Mouse (Mus musculus) spleen, embryonic (tissue): ENCODE results near the gene Mme.

Experiments
- CTCF ChIA-PET: fragments of 350-600 bp; sonication (Branson Sonifier 250); formaldehyde crosslinking; loops from one replicate; lab custom pipeline; 2022; lab: Charles Lee

Gene Mme

GRCm38 (mm10) chr3:63350704-63351103 is 109.4 kb downstream of the Mme start:
- CTCF ChIA-PET, result no interaction called here

GRCm38 (mm10) chr3:63351680-63352260 is 110.4 kb downstream of the Mme start:
- CTCF ChIA-PET, result no interaction called here

DNA sequence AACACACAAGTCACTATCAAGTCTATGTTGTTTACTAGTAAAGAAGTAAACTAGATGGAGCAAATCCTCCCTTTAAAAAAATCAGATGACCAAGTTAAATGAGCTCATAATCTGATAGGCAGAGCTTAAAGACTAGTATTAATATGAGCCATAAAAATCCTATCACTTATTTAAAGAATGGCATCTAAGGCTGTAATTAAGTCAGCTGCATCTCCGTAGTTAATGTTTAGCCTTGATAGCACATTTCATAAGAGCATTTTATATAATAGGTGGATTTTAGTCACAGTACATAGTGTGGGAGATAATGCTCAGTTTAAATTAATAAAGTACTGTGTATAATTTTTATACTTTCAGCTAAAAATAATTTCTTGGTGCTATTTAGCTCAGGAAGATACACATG is 118.2 kb downstream of the Mme start:
- CTCF ChIA-PET, result no interaction called here

DNA sequence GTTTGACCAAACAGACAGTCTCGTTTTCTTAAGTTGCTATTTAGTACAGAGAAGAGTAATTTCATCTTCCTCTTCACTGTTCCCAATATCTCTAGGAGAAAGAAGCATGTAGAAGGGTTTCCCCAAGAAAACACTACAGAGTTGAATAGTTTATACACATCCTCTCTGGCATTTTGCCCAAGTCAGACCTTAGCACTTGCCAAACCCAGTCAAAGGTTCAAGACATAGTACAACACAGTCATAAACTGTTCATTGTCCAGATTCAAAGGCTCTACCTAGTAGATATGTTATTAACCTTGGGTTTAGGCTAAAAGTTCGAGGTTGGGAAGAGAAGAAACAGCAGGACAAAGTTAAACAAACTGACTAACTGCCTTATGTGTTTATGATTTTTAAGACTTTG is 143.7 kb downstream of the Mme start:
- CTCF ChIA-PET, result no interaction called here

- CTCF ChIA-PET, result no interaction called here
Observed at GRCm38 (mm10) chr3:63390774-63391173, 149.4 kb downstream of the Mme start.

- CTCF ChIA-PET, result no interaction called here
Observed at GRCm38 (mm10) chr3:63391348-63391747, 150.0 kb downstream of the Mme start.

GRCm38 (mm10) chr3:63394424-63394941 is 153.1 kb downstream of the Mme start:
- CTCF ChIA-PET, result no interaction called here

DNA sequence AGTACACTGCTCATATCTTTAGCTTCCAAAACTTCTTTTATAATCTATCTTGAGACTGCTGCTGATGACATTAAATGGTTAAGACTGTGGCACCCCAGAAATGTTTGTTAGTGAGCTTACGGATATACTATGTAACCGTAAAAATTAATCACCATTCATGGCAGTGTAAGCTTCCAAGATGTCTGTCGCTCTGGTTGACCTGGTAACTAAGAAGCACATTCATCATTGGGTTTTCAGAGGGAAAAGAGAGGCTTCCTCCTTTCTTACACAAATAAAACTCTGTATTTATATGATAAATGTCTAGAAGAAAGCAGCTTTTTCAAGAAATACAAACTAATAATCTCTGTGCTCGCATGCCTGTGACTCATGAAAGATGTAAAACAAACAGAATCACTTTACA is 156.8 kb downstream of the Mme start:
- CTCF ChIA-PET, result no interaction called here

- CTCF ChIA-PET, result no interaction called here
Observed at GRCm38 (mm10) chr3:63406438-63406837, 165.1 kb downstream of the Mme start.

- CTCF ChIA-PET, result no interaction called here
Observed at GRCm38 (mm10) chr3:63411006-63411405, 169.7 kb downstream of the Mme start.

GRCm38 (mm10) chr3:63412220-63412937 is 171.0 kb downstream of the Mme start:
- CTCF ChIA-PET, result no interaction called here

- CTCF ChIA-PET, result no interaction called here
Observed at GRCm38 (mm10) chr3:63413046-63413911, 171.9 kb downstream of the Mme start.

- CTCF ChIA-PET, result no interaction called here
Observed at GRCm38 (mm10) chr3:63417284-63417683, 175.9 kb downstream of the Mme start.

DNA sequence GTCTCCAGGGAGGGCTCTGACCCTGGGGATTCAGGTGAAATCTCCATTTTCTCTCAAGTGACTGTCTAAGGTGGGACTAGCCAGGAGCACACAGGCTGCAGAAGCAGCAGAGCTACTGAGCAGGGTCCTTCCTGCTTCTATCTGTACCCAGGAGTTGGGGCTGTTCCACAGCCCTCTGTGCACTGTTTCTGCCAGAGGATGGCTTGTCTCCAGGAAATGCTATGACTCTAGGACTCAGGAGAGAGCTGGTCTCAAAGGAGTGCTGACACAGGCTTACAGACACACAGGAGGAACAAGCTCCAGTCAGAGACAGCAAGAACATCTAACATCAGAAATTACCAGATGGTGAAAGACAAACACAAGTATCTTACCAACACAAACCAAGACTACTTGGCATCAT is 176.4 kb downstream of the Mme start:
- CTCF ChIA-PET, result no interaction called here

- CTCF ChIA-PET, result no interaction called here
Observed at GRCm38 (mm10) chr3:63423552-63423951, 182.2 kb downstream of the Mme start.
